Mouse (Mus musculus) ES-Bruce4 (cell line): ENCODE data around the gene Scml4. TPM values are rescaled to one million over a fixed set of nuclear protein-coding genes. Genes with fewer than 3 reads are reported as not detected.

Experiments used
- H3K27ac ChIP-seq: 2 replicates; pipeline ENCODE4 v1.5.1; 2012; ENCODE audit warnings: low read length, inconsistent platforms; ENCODE audit not compliant: insufficient read depth
- H3K27me3 ChIP-seq: 2 replicates; pipeline ENCODE4 v1.6.1; 2012; ENCODE audit warnings: mild to moderate bottlenecking, low read length, inconsistent platforms; ENCODE audit not compliant: control insufficient read depth, poor library complexity, insufficient read depth, severe bottlenecking
- H3K36me3 ChIP-seq: 2 replicates; pipeline ENCODE4 v1.6.1; 2012; ENCODE audit warnings: inconsistent platforms, mild to moderate bottlenecking, low read length, moderate library complexity; ENCODE audit not compliant: control insufficient read depth, poor library complexity, insufficient read depth, severe bottlenecking
- H3K4me1 ChIP-seq: one replicate; pipeline ENCODE4 v1.8.1; 2011; ENCODE audit warnings: low read length; ENCODE audit not compliant: control insufficient read depth, insufficient read depth
- H3K4me3 ChIP-seq: 2 replicates; pipeline ENCODE4 v1.5.1; 2011; ENCODE audit warnings: low read depth, mild to moderate bottlenecking, low read length
- H3K9ac ChIP-seq: 2 replicates; pipeline ENCODE4 v1.6.1; 2012; ENCODE audit warnings: low read depth, mild to moderate bottlenecking, inconsistent platforms; ENCODE audit not compliant: poor library complexity, severe bottlenecking
- H3K9me3 ChIP-seq: replicated peaks from 2 replicates; pipeline ENCODE4 v1.6.1; 2012; ENCODE audit warnings: mild to moderate bottlenecking, low read length, inconsistent platforms; ENCODE audit not compliant: control insufficient read depth, poor library complexity, insufficient read depth, severe bottlenecking
- CTCF ChIP-seq: IDR thresholded peaks from one replicate; pipeline ENCODE4 v1.8.1; 2011; ENCODE audit warnings: low read depth, low read length
- EP300 ChIP-seq: IDR thresholded peaks from 2 replicates; pipeline ENCODE4 v1.6.1; 2011; ENCODE audit warnings: low read depth, low read length; ENCODE audit not compliant: insufficient read depth
- POLR2A ChIP-seq: IDR thresholded peaks from one replicate; pipeline ENCODE4 v1.8.1; 2011; ENCODE audit warnings: low read length; ENCODE audit not compliant: insufficient read depth
- polyA plus RNA-seq: library from polyadenylated mRNA; stranded (reverse); fragments of >200 nt; gene quantifications from 2 replicates; pipeline ENCODE4 v1.2.4, GENCODE M21; 2011; ENCODE audit warnings: low read depth; ENCODE audit not compliant: missing spikeins, insufficient read depth, insufficient read length

Scml4 gene
- polyA plus RNA-seq, 1 experiment = 0.15 TPM

DNA sequence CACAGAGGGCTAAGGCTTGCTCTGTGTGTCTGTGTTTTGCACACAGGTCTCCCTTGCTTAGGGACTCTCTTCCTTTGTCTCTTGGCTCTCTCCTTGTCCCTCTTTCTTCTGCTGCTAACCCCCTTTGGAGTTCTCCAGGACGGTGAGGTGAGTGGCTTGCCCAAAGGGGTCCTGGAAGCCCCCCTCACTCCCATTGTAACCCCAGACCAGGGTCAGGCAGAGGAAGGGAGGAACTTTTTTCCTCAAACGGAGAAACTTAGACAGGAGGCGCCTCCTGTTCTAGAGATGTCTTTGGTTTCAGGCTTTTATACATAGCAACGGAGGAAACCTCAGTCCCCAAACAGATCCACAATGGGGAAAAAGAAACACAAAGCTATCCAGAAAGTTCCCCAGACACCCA is 81.1 kb downstream of the Scml4 start:
- Histone ChIP-seq H3K27ac (no peak overlapping the region), H3K9ac (0 out of 2 replicates have a peak overlapping the region, but pooled peaks have one; percentile 15), H3K36me3 (no peaks in the 10 kb centered on the region), H3K4me3 (no peak overlapping the region), H3K27me3 (no peaks in the 10 kb centered on the region), H3K9me3 (no peaks in the 10 kb centered on the region), H3K4me1 (no peaks in the 10 kb centered on the region)
- no peak for TF ChIP-seq POLR2A
- no peak for TF ChIP-seq CTCF
- no peak for TF ChIP-seq EP300

DNA sequence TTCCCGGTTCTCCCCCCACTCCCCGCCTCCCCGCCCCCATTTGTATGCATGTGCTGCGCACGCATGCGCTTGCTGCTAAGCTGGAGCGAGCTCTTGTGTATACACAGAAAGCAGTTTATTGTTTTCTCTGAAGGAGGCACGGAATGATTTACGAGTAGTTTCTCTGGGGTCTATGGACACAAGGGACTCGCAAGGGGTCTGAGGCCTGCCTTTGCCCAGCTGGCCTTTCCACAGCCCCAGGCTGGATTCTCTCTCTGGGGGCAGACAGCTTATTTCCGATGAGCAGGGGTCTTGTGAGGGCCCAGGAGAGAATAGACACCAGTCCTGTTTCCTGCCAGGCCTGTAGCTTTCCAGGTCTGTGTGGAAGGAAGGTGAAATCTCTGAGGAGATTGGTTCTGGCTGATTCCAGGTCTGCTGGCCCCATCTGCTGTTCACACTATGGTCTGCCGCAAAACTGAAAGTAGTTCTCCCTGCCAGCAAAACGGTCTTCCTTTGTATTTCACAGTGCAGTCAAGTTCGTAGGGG is 81.6 kb downstream of the Scml4 start:
- H3K4me1 ChIP-seq = no peaks in the 10 kb centered on the region
- H3K9me3 ChIP-seq = no peaks in the 10 kb centered on the region
- 0 out of 2 replicates have a peak overlapping the region, but pooled peaks have one; percentile 15 for H3K9ac ChIP-seq
- H3K27me3 ChIP-seq = no peaks in the 10 kb centered on the region
- TF ChIP-seq CTCF (peak; percentile 57), EP300 (no peak), POLR2A (no peak)
- no peak overlapping the region for H3K27ac ChIP-seq
- no peak overlapping the region for H3K4me3 ChIP-seq
- H3K36me3 ChIP-seq = no peaks in the 10 kb centered on the region

DNA sequence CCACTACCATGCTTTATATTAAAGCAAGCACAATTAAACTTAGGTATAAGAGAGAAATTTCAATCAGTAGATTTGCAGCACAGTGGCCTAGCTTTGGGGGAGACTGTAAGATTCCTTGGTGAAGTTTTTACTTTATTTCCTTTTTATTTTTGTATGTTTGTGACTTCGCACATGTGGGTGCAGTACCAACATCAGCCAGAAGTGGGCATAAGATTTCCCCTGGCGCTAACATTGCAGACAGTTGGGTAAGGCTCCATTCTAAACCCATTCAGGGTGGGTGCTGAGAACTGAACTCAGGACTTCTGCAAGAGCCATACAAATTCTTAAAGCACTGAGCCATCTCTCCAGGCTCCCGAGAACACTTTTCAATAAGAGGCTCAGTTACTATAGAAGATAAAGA is 82.1 kb downstream of the Scml4 start:
- no peak for TF ChIP-seq POLR2A
- peak; percentile 27 for TF ChIP-seq CTCF
- Histone ChIP-seq H3K9ac (no peak overlapping the region), H3K27ac (no peak overlapping the region)

DNA sequence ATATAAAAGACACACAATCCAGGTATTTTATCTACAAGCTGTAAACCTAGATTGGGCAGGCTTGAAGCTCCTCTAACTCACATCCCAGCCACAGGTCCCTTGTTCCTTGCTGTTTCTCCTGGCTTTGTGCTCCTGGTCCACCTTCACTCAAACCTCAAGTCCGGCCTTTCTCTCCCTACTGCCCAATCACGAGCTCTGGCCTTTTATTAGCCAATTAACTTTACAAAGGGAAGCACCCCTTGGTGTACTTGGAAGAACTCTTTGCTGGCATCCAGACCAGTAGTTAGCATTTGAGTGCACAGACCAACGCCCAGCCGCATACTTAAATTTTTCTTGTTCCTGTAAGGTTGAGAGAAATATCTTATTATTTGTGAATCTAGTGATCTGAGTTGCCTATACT is 85.1 kb downstream of the Scml4 start:
- TF ChIP-seq POLR2A (no peak), EP300 (no peak), CTCF (no peak)
- Histone ChIP-seq H3K9me3 (no peaks in the 10 kb centered on the region), H3K9ac (no peak overlapping the region), H3K4me1 (peaks cover 7% of the 10 kb centered on the region), H3K27ac (no peak overlapping the region), H3K27me3 (no peaks in the 10 kb centered on the region), H3K4me3 (no peak overlapping the region), H3K36me3 (no peaks in the 10 kb centered on the region)

More for the DNA sequence above, 82.1 kb downstream of the Scml4 start:
- no peaks in the 10 kb centered on the region for H3K9me3 ChIP-seq
- H3K4me1 ChIP-seq = peaks cover under 1% of the 10 kb centered on the region
- H3K4me3 ChIP-seq = no peak overlapping the region
- no peaks in the 10 kb centered on the region for H3K27me3 ChIP-seq
- no peaks in the 10 kb centered on the region for H3K36me3 ChIP-seq

DNA sequence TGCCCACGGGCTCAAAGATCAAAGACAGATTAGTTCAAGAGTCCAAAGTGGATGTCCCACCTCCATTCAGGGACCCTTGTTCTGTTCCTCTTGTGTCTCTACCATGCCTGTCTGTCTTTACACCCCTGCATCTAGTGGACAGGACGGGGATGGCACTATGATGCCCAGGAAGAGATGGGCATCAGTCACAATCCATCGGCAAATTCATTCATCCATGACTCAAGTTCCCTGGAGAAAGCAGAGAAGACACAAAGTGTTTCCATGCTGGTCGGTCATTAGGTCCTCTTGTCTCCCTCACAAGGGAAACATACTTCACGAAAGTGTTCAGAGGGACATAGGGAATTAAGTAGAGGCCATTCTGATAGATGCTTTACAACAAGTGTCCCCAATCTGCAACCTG is 87.2 kb downstream of the Scml4 start:
- H3K36me3 ChIP-seq = no peaks in the 10 kb centered on the region
- no peaks in the 10 kb centered on the region for H3K9me3 ChIP-seq
- H3K27ac ChIP-seq = peak overlapping the region; percentile 39; the same call in 1 of the 2 replicates
- no peaks in the 10 kb centered on the region for H3K27me3 ChIP-seq
- TF ChIP-seq CTCF = no peak
- TF ChIP-seq EP300 = no peak
- TF ChIP-seq POLR2A = no peak
- H3K4me3 ChIP-seq = no peak overlapping the region
- H3K4me1 ChIP-seq = peaks cover 7% of the 10 kb centered on the region
- H3K9ac ChIP-seq = no peak overlapping the region

DNA sequence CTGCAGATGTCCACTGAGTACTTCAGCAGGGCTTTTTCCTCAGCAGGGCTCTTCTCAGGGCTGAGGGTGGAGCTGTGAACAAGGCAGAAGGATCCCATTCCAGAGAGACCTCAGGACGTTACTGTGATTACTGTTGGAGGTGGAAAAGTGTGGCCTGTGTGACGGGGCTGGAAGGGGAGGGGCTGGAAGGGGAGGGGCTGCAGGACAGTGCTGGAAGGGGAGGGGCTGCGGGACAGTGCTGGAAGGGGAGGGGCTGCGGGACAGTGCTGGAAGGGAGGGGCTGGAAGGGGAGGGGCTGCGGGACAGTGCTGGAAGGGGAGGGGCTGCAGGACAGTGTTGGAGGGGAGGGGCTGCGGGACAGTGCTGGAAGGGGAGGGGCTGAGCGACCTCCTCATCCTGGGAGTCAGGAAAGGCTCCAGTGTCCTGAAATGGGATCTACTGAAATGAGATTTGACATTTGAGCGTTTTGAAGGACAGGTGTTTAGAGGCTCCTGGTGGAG is 90.1 kb downstream of the Scml4 start:
- H3K27ac ChIP-seq = peak overlapping the region; percentile 89
- 0 out of 2 replicates have a peak, but pooled peaks have one; percentile 16 for TF ChIP-seq EP300
- no peak for TF ChIP-seq CTCF
- peak; percentile 61 for TF ChIP-seq POLR2A
- peak overlapping the region; percentile 50 for H3K4me3 ChIP-seq
- no peaks in the 10 kb centered on the region for H3K27me3 ChIP-seq
- peak overlapping the region; percentile 65; the same call in 1 of the 2 replicates for H3K9ac ChIP-seq
- H3K9me3 ChIP-seq = no peaks in the 10 kb centered on the region
- H3K36me3 ChIP-seq = no peaks in the 10 kb centered on the region
- peaks cover 7% of the 10 kb centered on the region for H3K4me1 ChIP-seq
